ENCODE assay signal across 8 mouse cellular contexts in the genomic region with DNA sequence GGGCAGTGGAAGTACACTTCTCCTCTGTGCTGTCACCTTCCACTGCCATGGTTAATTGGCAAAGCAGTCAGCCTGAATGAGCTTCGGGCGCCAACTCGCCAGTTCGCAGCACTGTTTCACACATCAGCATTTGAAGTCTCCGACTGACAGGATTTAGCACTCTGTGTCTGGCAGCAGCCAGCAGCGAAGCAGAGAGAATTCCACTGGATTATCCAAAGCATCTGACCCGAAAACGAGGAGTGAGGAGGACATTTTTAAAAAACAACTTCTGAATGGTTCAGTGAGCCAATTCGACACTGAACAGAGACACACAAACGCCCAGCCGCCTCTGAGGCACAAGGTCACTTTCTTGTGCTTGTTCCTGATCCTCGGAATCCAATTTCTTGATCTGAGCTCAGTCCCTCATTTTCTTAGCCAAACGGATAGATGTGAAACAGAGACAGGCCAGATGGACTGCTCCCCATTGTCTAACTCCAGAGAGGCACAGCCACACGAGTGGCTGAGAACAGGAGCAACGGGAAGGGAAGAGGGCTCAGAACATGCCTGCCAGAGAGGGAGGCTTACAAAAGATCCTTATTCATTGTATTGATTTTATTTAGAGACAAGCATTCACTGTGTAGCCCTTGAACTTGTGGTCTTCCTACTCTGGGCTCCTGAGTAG.
DNase-seq lines count a peak whose midpoint lies in the region; ATAC-seq lines count a peak whose summit lies in the region.

No protein-coding gene starts in this region.

- no peak for DNase-seq in embryonic facial prominence, embryonic 10.5 days (ENCODE audit: low spot score)
- peak; percentile 80 for DNase-seq in Muller cell, postnatal 12 days (ENCODE audit: inconsistent ontology term)
- DNase-seq in frontal cortex, postnatal 14 days (ENCODE audit: low spot score in 2 of 2): peak; percentile 29 to 43
- DNase-seq in lung, postnatal 14 days: peak; percentile 74
- no peak for DNase-seq in liver, embryonic 11.5 days (ENCODE audit: low spot score)
- no peak for DNase-seq in thymus, adult 18-20 months

- H3K27ac ChIP-seq in embryonic facial prominence, embryonic 12.5 days: 0 out of 2 replicates have a peak overlapping the region, but pooled peaks have one; percentile 4
- no peak overlapping the region for H3K27ac ChIP-seq in embryonic facial prominence, embryonic 10.5 days (replicated peaks)
- no peak overlapping the region for H3K27ac ChIP-seq in liver, embryonic 11.5 days (ENCODE audit: low read depth, low read length)
- H3K27ac ChIP-seq in liver, embryonic 12.5 days: no peak overlapping the region

- no peak overlapping the region for H3K4me2 ChIP-seq in embryonic facial prominence, embryonic 12.5 days (replicated peaks)
- no peak overlapping the region for H3K4me2 ChIP-seq in liver, embryonic 11.5 days
- H3K4me2 ChIP-seq in liver, embryonic 12.5 days: no peak overlapping the region

- no peak overlapping the region for H3K9ac ChIP-seq in embryonic facial prominence, embryonic 12.5 days
- no peak overlapping the region for H3K9ac ChIP-seq in liver, embryonic 11.5 days (ENCODE audit: low read depth, low read length)
- H3K9ac ChIP-seq in liver, embryonic 12.5 days: no peak overlapping the region

- H3K4me1 ChIP-seq in embryonic facial prominence, embryonic 12.5 days: 0 out of 2 replicates have a peak, but pooled peaks cover 8% of the 10 kb centered on the region
- peaks cover 18% of the 10 kb centered on the region for H3K4me1 ChIP-seq in embryonic facial prominence, embryonic 10.5 days
- no peaks in the 10 kb centered on the region; the same call in 1 of the 2 replicates for H3K4me1 ChIP-seq in liver, embryonic 11.5 days (replicated peaks; ENCODE audit: control insufficient read depth, insufficient read depth, low read length)
- H3K4me1 ChIP-seq in liver, embryonic 12.5 days: 0 out of 2 replicates have a peak, but pooled peaks cover 4% of the 10 kb centered on the region

- no peaks in the 10 kb centered on the region for H3K36me3 ChIP-seq in embryonic facial prominence, embryonic 12.5 days
- H3K36me3 ChIP-seq in embryonic facial prominence, embryonic 10.5 days (replicated peaks): no peaks in the 10 kb centered on the region
- H3K36me3 ChIP-seq in liver, embryonic 11.5 days (ENCODE audit: control insufficient read depth, insufficient read depth, low read length): no peaks in the 10 kb centered on the region
- no peaks in the 10 kb centered on the region for H3K36me3 ChIP-seq in liver, embryonic 12.5 days

- H3K27me3 ChIP-seq in embryonic facial prominence, embryonic 12.5 days: no peaks in the 10 kb centered on the region
- H3K27me3 ChIP-seq in embryonic facial prominence, embryonic 10.5 days (replicated peaks; ENCODE audit: low read depth, poor library complexity, severe bottlenecking): no peaks in the 10 kb centered on the region
- no peaks in the 10 kb centered on the region for H3K27me3 ChIP-seq in liver, embryonic 11.5 days (replicated peaks; ENCODE audit: control insufficient read depth, insufficient read depth, low read length)
- H3K27me3 ChIP-seq in liver, embryonic 12.5 days (replicated peaks): no peaks in the 10 kb centered on the region

- WGBS in embryonic facial prominence, embryonic 12.5 days: 66% methylated on average over 15 of the region's 15 CpGs
- WGBS in embryonic facial prominence, embryonic 10.5 days: 60% methylated on average over 15 of the region's 15 CpGs
- WGBS in liver, embryonic 11.5 days: 65% methylated on average over 15 of the region's 15 CpGs
- WGBS in liver, embryonic 12.5 days (ENCODE audit: insufficient replicate concordance): 63% methylated on average over 15 of the region's 15 CpGs

- H3K4me3 ChIP-seq in embryonic facial prominence, embryonic 12.5 days: no peak overlapping the region
- no peak overlapping the region for H3K4me3 ChIP-seq in embryonic facial prominence, embryonic 10.5 days
- no peak overlapping the region for H3K4me3 ChIP-seq in liver, embryonic 11.5 days (ENCODE audit: low read depth, low read length)
- H3K4me3 ChIP-seq in liver, embryonic 12.5 days: no peak overlapping the region

- H3K9me3 ChIP-seq in embryonic facial prominence, embryonic 12.5 days: no peaks in the 10 kb centered on the region
- no peaks in the 10 kb centered on the region for H3K9me3 ChIP-seq in embryonic facial prominence, embryonic 10.5 days
- H3K9me3 ChIP-seq in liver, embryonic 11.5 days (ENCODE audit: control insufficient read depth, low read length): no peaks in the 10 kb centered on the region
- no peaks in the 10 kb centered on the region for H3K9me3 ChIP-seq in liver, embryonic 12.5 days (replicated peaks)

- no peak for ATAC-seq in embryonic facial prominence, embryonic 12.5 days (ENCODE audit: insufficient number of reproducible peaks, insufficient read depth, low FRiP score, low TSS enrichment)
- no peak for ATAC-seq in liver, embryonic 11.5 days (replicated peaks; ENCODE audit: low FRiP score)
- ATAC-seq in liver, embryonic 12.5 days: no peak

Comparison
In these comparisons a context has a peak if more than half of its experiments do, and no peak if none do; other contexts are left out.
1. DNase-seq: peak in Muller cell, postnatal 12 days (single experiment), frontal cortex, postnatal 14 days (2 of 2) and lung, postnatal 14 days (single experiment); none in embryonic facial prominence, embryonic 10.5 days (single experiment), liver, embryonic 11.5 days (single experiment) and thymus, adult 18-20 months (0 of 2).